Mouse (Mus musculus) embryonic facial prominence, embryonic 15.5 days (tissue): ENCODE results near the gene Olfr646. TPM values are rescaled to one million over a fixed set of nuclear protein-coding genes. Genes with fewer than 3 reads are reported as not detected.

Experiments used
- ATAC-seq: fragments of 200-750 bp; cut with Nextera tagmentation; 2 replicates; pipeline ENCODE4 v1.8.0; 2017; ENCODE audit warnings: low read depth, moderate TSS enrichment; ENCODE audit not compliant: insufficient number of reproducible peaks, low FRiP score, low TSS enrichment
- H3K27ac ChIP-seq: fragments of 300-500 bp; sonication (generic); replicated peaks from 2 replicates; pipeline ENCODE4 v1.5.1; 2015; ENCODE audit warnings: mild to moderate bottlenecking, inconsistent platforms
- H3K27me3 ChIP-seq: fragments of 300-500 bp; sonication (generic); 2 replicates; pipeline ENCODE4 v1.6.1; 2015; ENCODE audit warnings: inconsistent platforms
- H3K36me3 ChIP-seq: fragments of 300-500 bp; sonication (generic); 2 replicates; pipeline ENCODE4 v1.6.1; 2015; ENCODE audit warnings: mild to moderate bottlenecking, inconsistent platforms
- H3K4me1 ChIP-seq: fragments of 300-500 bp; sonication (generic); 2 replicates; pipeline ENCODE4 v1.6.1; 2015; ENCODE audit warnings: inconsistent platforms
- H3K4me2 ChIP-seq: fragments of 300-500 bp; sonication (generic); replicated peaks from 2 replicates; pipeline ENCODE4 v1.6.1; 2015; ENCODE audit warnings: mild to moderate bottlenecking, inconsistent platforms
- H3K4me3 ChIP-seq: fragments of 300-500 bp; sonication (generic); replicated peaks from 2 replicates; pipeline ENCODE4 v1.5.1; 2015; ENCODE audit warnings: mild to moderate bottlenecking, inconsistent platforms
- H3K9ac ChIP-seq: fragments of 300-500 bp; sonication (generic); 2 replicates; pipeline ENCODE4 v1.6.1; 2015; ENCODE audit warnings: inconsistent platforms
- H3K9me3 ChIP-seq: fragments of 300-500 bp; sonication (generic); replicated peaks from 2 replicates; pipeline ENCODE4 v1.6.1; 2016; ENCODE audit warnings: inconsistent platforms
- WGBS: fragments of 180-500 bp; shearing (Covaris S2); methylation state at CpG from one replicate; pipeline ENCODE4 v1.1.7; 2015; 5-methylcytosine and 5-hydroxymethylcytosine counted together
- polyA plus RNA-seq: library from polyadenylated mRNA; unstranded; fragments of >200 nt; fragmentation: Nextera tagmentation; extraction: Ambion mirVana; gene quantifications from 2 replicates; pipeline ENCODE4 v1.2.1, GENCODE M21; 2015

Gene Olfr646
- 0.22 TPM in 1 of 2 replicates, not detected in the other for polyA plus RNA-seq

GRCm38 (mm10) chr7:104104757-104104972 lies at the start of gene Olfr646:
TSS of gene Olfr646 (plus strand) at chr7:104104873.
- H3K36me3 ChIP-seq, result no peaks in the 10 kb centered on the region

GRCm38 (mm10) chr7:104059215-104059614 lies 45.5 kb upstream of the Olfr646 start:
- Histone ChIP-seq H3K36me3 (no peaks in the 10 kb centered on the region), H3K4me1 (no peaks in the 10 kb centered on the region), H3K9ac (no peak overlapping the region), H3K27ac (no peak overlapping the region), H3K27me3 (no peaks in the 10 kb centered on the region), H3K4me3 (no peak overlapping the region), H3K9me3 (no peaks in the 10 kb centered on the region), H3K4me2 (no peak overlapping the region)
- WGBS, result 77% methylated on average over 1 of the region's 1 CpGs
- no peak for ATAC-seq

More at GRCm38 (mm10) chr7:104104757-104104972, at the start of gene Olfr646:
- no peak within 1 kb of the TSS for H3K4me2 ChIP-seq
- no peaks in the 10 kb centered on the region for H3K27me3 ChIP-seq
- no peak within 1 kb of the TSS for H3K27ac ChIP-seq
- no peaks in the 10 kb centered on the region for H3K9me3 ChIP-seq
- no peaks in the 10 kb centered on the region for H3K4me1 ChIP-seq
- H3K4me3 ChIP-seq, result no peak within 1 kb of the TSS
- no peak within 1 kb of the TSS for H3K9ac ChIP-seq
- no peak for ATAC-seq

GRCm38 (mm10) chr7:104061345-104061744 lies 43.3 kb upstream of the Olfr646 start, which contains the start of gene 4930516K23Rik:
TSS of gene 4930516K23Rik (minus strand) at chr7:104061445.
- WGBS, result 40% methylated on average over 2 of the region's 2 CpGs

GRCm38 (mm10) chr7:104071769-104072168 lies 32.9 kb upstream of the Olfr646 start, which contains the start of gene Olfr644:
TSS of gene Olfr644 (minus strand) at chr7:104071869.
- 62% methylated on average over 2 of the region's 2 CpGs for WGBS
- no peaks in the 10 kb centered on the region for H3K9me3 ChIP-seq
- no peaks in the 10 kb centered on the region for H3K27me3 ChIP-seq
- H3K9ac ChIP-seq, result no peak within 1 kb of the TSS
- H3K4me3 ChIP-seq, result no peak within 1 kb of the TSS
- H3K36me3 ChIP-seq, result no peaks in the 10 kb centered on the region
- no peak within 1 kb of the TSS for H3K27ac ChIP-seq
- no peak within 1 kb of the TSS for H3K4me2 ChIP-seq
- no peaks in the 10 kb centered on the region for H3K4me1 ChIP-seq
- no peak for ATAC-seq

More at GRCm38 (mm10) chr7:104061345-104061744, 43.3 kb upstream of the Olfr646 start, which contains the start of gene 4930516K23Rik:
- Histone ChIP-seq H3K27ac (no peak within 1 kb of the TSS), H3K36me3 (no peaks in the 10 kb centered on the region), H3K4me3 (no peak within 1 kb of the TSS), H3K4me1 (no peaks in the 10 kb centered on the region), H3K9ac (no peak within 1 kb of the TSS), H3K27me3 (no peaks in the 10 kb centered on the region), H3K4me2 (no peak within 1 kb of the TSS), H3K9me3 (no peaks in the 10 kb centered on the region)
- ATAC-seq, result no peak

GRCm38 (mm10) chr7:104085365-104085764 lies 19.3 kb upstream of the Olfr646 start, which contains the start of gene Olfr645:
TSS of gene Olfr645 (minus strand) at chr7:104085465.
- Histone ChIP-seq H3K4me1 (no peaks in the 10 kb centered on the region), H3K4me3 (no peak within 1 kb of the TSS), H3K27me3 (no peaks in the 10 kb centered on the region), H3K4me2 (no peak within 1 kb of the TSS), H3K9me3 (no peaks in the 10 kb centered on the region), H3K36me3 (no peaks in the 10 kb centered on the region), H3K27ac (no peak within 1 kb of the TSS), H3K9ac (no peak within 1 kb of the TSS)
- ATAC-seq, result no peak
- WGBS, result 46% methylated on average over 1 of the region's 1 CpGs

GRCm38 (mm10) chr7:104103913-104104756 lies 538 bp upstream of the Olfr646 start:
- no peak overlapping the region for H3K9ac ChIP-seq
- 73% methylated on average over 4 of the region's 4 CpGs for WGBS
- ATAC-seq, result no peak
- H3K4me1 ChIP-seq, result no peaks in the 10 kb centered on the region
- H3K36me3 ChIP-seq, result no peaks in the 10 kb centered on the region
- H3K27me3 ChIP-seq, result no peaks in the 10 kb centered on the region
- H3K27ac ChIP-seq, result no peak overlapping the region
- H3K4me3 ChIP-seq, result no peak overlapping the region
- no peaks in the 10 kb centered on the region for H3K9me3 ChIP-seq
- no peak overlapping the region for H3K4me2 ChIP-seq

- Histone ChIP-seq H3K9me3 (no peaks in the 10 kb centered on the region), H3K27ac (no peak within 1 kb of the TSS), H3K27me3 (no peaks in the 10 kb centered on the region), H3K4me2 (no peak within 1 kb of the TSS), H3K4me1 (no peaks in the 10 kb centered on the region), H3K36me3 (no peaks in the 10 kb centered on the region), H3K9ac (no peak within 1 kb of the TSS), H3K4me3 (no peak within 1 kb of the TSS)
- WGBS, result 87% methylated on average over 5 of the region's 5 CpGs
- no peak for ATAC-seq
These were observed 25.1 kb downstream of the Olfr646 start, which contains the start of gene Ubqln5 for GRCm38 (mm10) chr7:104129726-104130125. TSS of gene Ubqln5 (minus strand) at chr7:104129826.

- ATAC-seq, result no peak
- H3K36me3 ChIP-seq, result no peaks in the 10 kb centered on the region
- H3K4me2 ChIP-seq, result no peak within 1 kb of the TSS
- H3K4me1 ChIP-seq, result no peaks in the 10 kb centered on the region
- WGBS, result 85% methylated on average over 5 of the region's 5 CpGs
- H3K4me3 ChIP-seq, result no peak within 1 kb of the TSS
- no peak within 1 kb of the TSS for H3K9ac ChIP-seq
- H3K9me3 ChIP-seq, result no peaks in the 10 kb centered on the region
- H3K27me3 ChIP-seq, result no peaks in the 10 kb centered on the region
- no peak within 1 kb of the TSS for H3K27ac ChIP-seq
These were observed 32.6 kb downstream of the Olfr646 start, which contains the start of gene Olfr643 for GRCm38 (mm10) chr7:104137305-104137704. TSS of gene Olfr643 (minus strand) at chr7:104137405.

GRCm38 (mm10) chr7:104143179-104143578 lies 38.5 kb downstream of the Olfr646 start, which contains the start of gene Ubqln3:
TSS of gene Ubqln3 (minus strand) at chr7:104143279.
- Histone ChIP-seq H3K4me1 (no peaks in the 10 kb centered on the region), H3K27me3 (no peaks in the 10 kb centered on the region), H3K9ac (no peak within 1 kb of the TSS), H3K4me2 (no peak within 1 kb of the TSS), H3K9me3 (no peaks in the 10 kb centered on the region), H3K4me3 (no peak within 1 kb of the TSS), H3K27ac (no peak within 1 kb of the TSS), H3K36me3 (no peaks in the 10 kb centered on the region)
- ATAC-seq, result no peak
- WGBS, result 72% methylated on average over 3 of the region's 3 CpGs

- no peaks in the 10 kb centered on the region for H3K9me3 ChIP-seq
- 76% methylated on average over 2 of the region's 2 CpGs for WGBS
- ATAC-seq, result no peak
- H3K4me2 ChIP-seq, result no peak within 1 kb of the TSS
- no peak within 1 kb of the TSS for H3K9ac ChIP-seq
- no peak within 1 kb of the TSS for H3K27ac ChIP-seq
- H3K4me1 ChIP-seq, result no peaks in the 10 kb centered on the region
- no peak within 1 kb of the TSS for H3K4me3 ChIP-seq
- H3K36me3 ChIP-seq, result no peaks in the 10 kb centered on the region
- H3K27me3 ChIP-seq, result no peaks in the 10 kb centered on the region
These were observed 45.8 kb downstream of the Olfr646 start, which contains the start of gene Ubqlnl for GRCm38 (mm10) chr7:104150456-104150855. TSS of gene Ubqlnl (minus strand) at chr7:104150556.
